Mouse (Mus musculus) stomach, embryonic 16.5 days (tissue): Measurements from ENCODE around the gene Dnlz. TPM values are rescaled to one million over a fixed set of nuclear protein-coding genes. Genes with fewer than 3 reads are reported as not detected.
"Not testable (repeated sequence)": the region's sequence is repeated elsewhere in the genome, so short reads cannot be mapped to it uniquely, and the experiment has no call there.

Experiments
- ATAC-seq: fragments of 200-750 bp; cut with Nextera tagmentation; 2 replicates; pipeline ENCODE4 v1.8.0; 2017; ENCODE audit warnings: moderate number of reproducible peaks, moderate TSS enrichment; ENCODE audit not compliant: insufficient read depth, low FRiP score
- H3K27ac ChIP-seq: fragments of 300-500 bp; sonication (generic); 2 replicates; pipeline ENCODE4 v1.5.1; 2014; ENCODE audit warnings: low read length
- H3K27me3 ChIP-seq: fragments of 300-500 bp; sonication (generic); 2 replicates; pipeline ENCODE4 v1.6.1; 2014; ENCODE audit warnings: low read length, control low read depth, mixed read lengths; ENCODE audit not compliant: control insufficient read depth, insufficient read depth
- H3K36me3 ChIP-seq: fragments of 300-500 bp; sonication (generic); 2 replicates; pipeline ENCODE4 v1.6.1; 2014; ENCODE audit warnings: low read length; ENCODE audit not compliant: control insufficient read depth, insufficient read depth
- H3K4me1 ChIP-seq: fragments of 300-500 bp; sonication (generic); 2 replicates; pipeline ENCODE4 v1.6.1; 2014; ENCODE audit warnings: low read length, control low read depth, mixed read lengths; ENCODE audit not compliant: control insufficient read depth, insufficient read depth
- H3K4me2 ChIP-seq: fragments of 300-500 bp; sonication (generic); 2 replicates; pipeline ENCODE4 v1.6.1; 2014; ENCODE audit warnings: low read depth, low read length, mixed read lengths
- H3K4me3 ChIP-seq: fragments of 300-500 bp; sonication (generic); replicated peaks from 2 replicates; pipeline ENCODE4 v1.5.1; 2014; ENCODE audit warnings: mild to moderate bottlenecking, low read length
- H3K9ac ChIP-seq: fragments of 300-500 bp; sonication (generic); 2 replicates; pipeline ENCODE4 v1.6.1; 2014; ENCODE audit warnings: low read length
- H3K9me3 ChIP-seq: fragments of 300-500 bp; sonication (generic); replicated peaks from 2 replicates; pipeline ENCODE4 v1.6.1; 2016; ENCODE audit warnings: low read length, control low read depth; ENCODE audit not compliant: control insufficient read depth
- WGBS: fragments of 180-500 bp; shearing (Covaris S2); extraction: QIAGEN DNeasy Blood & Tissue Kit; methylation state at CpG from one replicate; pipeline ENCODE4 v1.1.7; 2014; 5-methylcytosine and 5-hydroxymethylcytosine counted together
- polyA plus RNA-seq: library from polyadenylated mRNA; unstranded; fragments of >200 nt; fragmentation: Nextera tagmentation; extraction: Ambion mirVana; gene quantifications from 2 replicates; pipeline ENCODE4 v1.2.1, GENCODE M21; 2015

Dnlz gene
- polyA plus RNA-seq, 1 experiment from 2014 or later = 20.5 TPM

DNA sequence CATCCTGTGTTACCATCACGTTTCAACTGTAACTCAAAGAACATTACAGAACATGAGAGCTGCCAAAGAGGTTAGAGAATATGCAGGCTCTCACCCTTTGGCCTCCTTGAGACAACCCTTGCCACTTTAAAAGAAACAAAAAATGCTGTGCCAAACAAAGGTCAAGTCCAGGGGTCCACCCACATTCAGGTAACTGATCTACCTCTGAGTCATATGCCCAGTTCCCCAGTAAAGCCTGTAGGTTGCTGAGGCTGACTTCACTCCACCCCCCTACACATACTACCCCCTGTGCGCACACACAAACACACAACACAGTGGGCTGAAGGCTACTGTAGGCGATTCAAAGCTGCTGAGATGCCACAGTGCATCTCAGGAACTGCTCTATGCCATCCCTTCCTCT is 35.8 kb upstream of the Dnlz start:
- WGBS = 82% methylated on average over 3 of the region's 3 CpGs
- no peak for ATAC-seq
- H3K36me3 ChIP-seq = peaks cover 16% of the 10 kb centered on the region; the same call in 1 of the 2 replicates

DNA sequence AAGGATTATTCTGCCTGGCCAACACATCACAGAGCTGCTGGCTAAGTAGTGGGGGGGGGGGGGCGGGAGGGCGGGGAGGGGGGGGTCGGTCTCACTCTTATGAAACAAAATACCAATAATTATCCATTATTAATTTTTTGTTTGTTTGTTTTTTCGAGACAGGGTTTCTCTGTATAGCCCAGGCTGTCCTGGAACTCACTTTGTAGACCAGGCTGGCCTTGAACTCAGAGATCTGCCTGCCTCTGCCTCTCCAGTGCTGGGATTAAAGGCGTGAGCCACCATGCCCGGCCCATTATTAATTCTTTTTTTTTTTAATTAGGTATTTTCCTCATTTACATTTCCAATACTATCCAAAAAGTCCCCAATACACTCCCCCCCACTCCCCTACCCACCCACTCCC is 29.0 kb upstream of the Dnlz start:
- not testable (repeated sequence) for H3K27ac ChIP-seq, H3K4me1 ChIP-seq, H3K27me3 ChIP-seq, H3K36me3 ChIP-seq, ATAC-seq, H3K9me3 ChIP-seq
- H3K9ac ChIP-seq = peak overlapping the region; percentile 86
- 31% methylated on average over 6 of the region's 6 CpGs for WGBS
- H3K4me2 ChIP-seq = peak overlapping the region; percentile 93
- H3K4me3 ChIP-seq = peak overlapping the region; percentile 87

More for the DNA sequence above, 35.8 kb upstream of the Dnlz start:
- peak overlapping the region; percentile 83 for H3K4me2 ChIP-seq
- H3K9ac ChIP-seq = no peak overlapping the region
- no peaks in the 10 kb centered on the region for H3K27me3 ChIP-seq
- H3K4me3 ChIP-seq = 0 out of 2 replicates have a peak overlapping the region, but pooled peaks have one; percentile 94
- H3K4me1 ChIP-seq = peaks cover 14% of the 10 kb centered on the region
- H3K27ac ChIP-seq = no peak overlapping the region
- no peaks in the 10 kb centered on the region for H3K9me3 ChIP-seq

DNA sequence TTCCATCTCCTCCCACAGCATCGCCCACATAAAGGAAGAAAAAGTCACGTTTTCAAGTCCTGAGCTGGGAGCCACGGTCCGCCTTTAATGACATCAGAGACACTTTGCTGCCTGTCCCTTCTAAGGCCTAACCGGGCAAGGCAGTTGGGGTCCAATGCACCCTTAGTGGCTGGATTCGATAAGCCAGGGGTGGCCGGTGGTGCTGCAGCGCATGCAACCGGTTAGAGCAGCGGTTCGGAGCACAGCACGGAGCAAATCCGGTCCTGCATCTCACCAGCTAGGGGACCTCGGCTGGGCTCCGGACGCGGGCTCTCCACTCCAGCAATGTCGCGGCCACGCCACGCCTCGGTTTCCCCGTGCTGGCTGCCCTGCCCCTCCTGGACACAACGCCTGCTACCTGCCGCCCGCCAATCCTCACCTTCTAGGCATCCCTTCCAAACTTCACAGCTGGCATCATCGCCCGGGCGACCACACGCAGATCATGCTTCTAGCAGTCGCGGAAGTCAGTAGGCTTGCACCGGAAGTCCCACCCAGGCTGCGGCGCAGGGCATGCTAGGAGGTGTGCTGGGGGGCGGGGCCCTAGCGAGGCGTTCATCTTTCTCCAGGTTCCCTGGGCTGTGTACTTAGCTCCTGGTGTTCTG is 28.3 kb upstream of the Dnlz start, which contains the start of gene Snapc4:
Snapc4 (minus strand) TSS at position 523 of the 641 bp plus-strand sequence.
- Histone ChIP-seq H3K27ac (peak within 1 kb of the TSS; percentile 47; the same call in 1 of the 2 replicates), H3K4me1 (no peaks in the 10 kb centered on the region; the same call in 1 of the 2 replicates), H3K9ac (peak within 1 kb of the TSS; percentile 86), H3K9me3 (no peaks in the 10 kb centered on the region), H3K36me3 (0 out of 2 replicates have a peak, but pooled peaks cover 9% of the 10 kb centered on the region), H3K4me3 (peak within 1 kb of the TSS; percentile 87), H3K27me3 (no peaks in the 10 kb centered on the region), H3K4me2 (peak within 1 kb of the TSS; percentile 93)
- WGBS = under 1% methylated on average over 38 of the region's 38 CpGs
- ATAC-seq = peak; percentile 95

DNA sequence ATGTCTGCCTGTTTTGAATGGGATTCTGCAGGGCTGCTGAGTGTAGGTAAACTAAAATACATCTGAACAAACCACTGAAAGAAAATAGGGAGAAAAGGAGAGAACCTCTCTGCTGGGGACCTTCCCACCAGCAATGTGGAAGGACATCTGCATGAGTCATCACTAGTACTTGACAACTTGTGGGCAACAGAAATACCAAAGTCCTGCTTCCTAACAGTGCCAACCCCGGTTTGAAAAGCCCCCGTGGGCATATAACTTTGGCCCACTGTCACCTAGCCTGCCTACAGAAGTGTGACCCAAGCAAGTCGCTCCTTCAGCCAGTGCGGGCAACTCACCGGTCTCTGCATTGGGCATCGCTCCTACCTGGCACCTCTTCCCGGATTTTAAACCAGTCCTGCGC is 20.5 kb upstream of the Dnlz start:
- Histone ChIP-seq H3K27me3 (no peaks in the 10 kb centered on the region), H3K9me3 (no peaks in the 10 kb centered on the region), H3K4me3 (no peak overlapping the region), H3K36me3 (peaks cover 41% of the 10 kb centered on the region), H3K27ac (no peak overlapping the region), H3K9ac (no peak overlapping the region), H3K4me2 (no peak overlapping the region), H3K4me1 (no peaks in the 10 kb centered on the region)
- WGBS = 96% methylated on average over 8 of the region's 8 CpGs
- ATAC-seq = no peak

DNA sequence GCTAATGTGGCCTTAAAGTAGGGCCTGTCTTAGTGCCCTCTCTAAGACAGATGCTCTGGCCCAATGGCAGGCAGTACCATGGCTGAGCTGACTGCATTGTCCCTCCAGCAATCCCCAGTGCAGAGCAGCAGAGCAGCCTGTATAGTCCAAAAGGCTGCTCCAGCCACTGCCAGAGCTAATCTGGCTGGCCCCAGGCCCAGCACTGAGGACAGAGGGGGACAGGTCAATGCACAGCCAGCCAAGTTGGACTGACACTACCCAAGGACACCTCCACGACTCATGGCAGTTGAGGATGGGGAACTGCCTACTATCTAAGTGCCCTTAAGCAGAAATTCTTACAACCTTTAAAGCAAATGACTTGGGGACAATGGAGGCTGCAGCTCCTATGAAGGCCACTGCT is 16.7 kb upstream of the Dnlz start:
- no peaks in the 10 kb centered on the region for H3K27me3 ChIP-seq
- H3K36me3 ChIP-seq = peaks cover 36% of the 10 kb centered on the region

DNA sequence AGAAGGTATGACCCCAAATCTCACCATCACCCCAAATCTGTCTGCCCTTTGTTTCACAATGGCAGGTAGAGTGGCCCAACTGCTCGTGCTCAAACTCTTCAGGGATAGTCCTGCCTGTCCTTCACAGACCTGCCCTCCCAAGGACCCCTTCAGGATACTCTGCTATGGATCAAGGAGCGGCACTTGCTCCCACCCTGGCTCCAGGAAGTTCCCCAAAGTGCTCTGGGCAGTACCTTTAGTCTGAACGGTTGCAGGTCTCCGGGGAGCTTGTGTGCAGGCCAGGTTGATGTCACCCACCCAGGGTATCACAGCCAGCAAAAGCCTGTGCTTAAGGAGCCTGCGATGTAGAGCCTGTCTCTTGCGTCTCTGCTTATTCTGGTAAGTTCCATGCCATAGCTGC is 16.0 kb upstream of the Dnlz start:
- H3K27me3 ChIP-seq = no peaks in the 10 kb centered on the region
- no peak overlapping the region for H3K4me3 ChIP-seq
- WGBS = 91% methylated on average over 6 of the region's 6 CpGs
- H3K9me3 ChIP-seq = no peaks in the 10 kb centered on the region
- H3K4me2 ChIP-seq = no peak overlapping the region
- no peak overlapping the region for H3K27ac ChIP-seq
- no peak overlapping the region for H3K9ac ChIP-seq
- H3K36me3 ChIP-seq = peaks cover 36% of the 10 kb centered on the region
- ATAC-seq = no peak
- H3K4me1 ChIP-seq = peaks cover 6% of the 10 kb centered on the region; the same call in 1 of the 2 replicates

More for the DNA sequence above, 16.7 kb upstream of the Dnlz start:
- Histone ChIP-seq H3K4me3 (no peak overlapping the region), H3K9me3 (no peaks in the 10 kb centered on the region), H3K9ac (no peak overlapping the region), H3K4me1 (peaks cover 6% of the 10 kb centered on the region; the same call in 1 of the 2 replicates), H3K4me2 (no peak overlapping the region), H3K27ac (no peak overlapping the region)
- WGBS = 82% methylated on average over 1 of the region's 1 CpGs
- ATAC-seq = no peak

DNA sequence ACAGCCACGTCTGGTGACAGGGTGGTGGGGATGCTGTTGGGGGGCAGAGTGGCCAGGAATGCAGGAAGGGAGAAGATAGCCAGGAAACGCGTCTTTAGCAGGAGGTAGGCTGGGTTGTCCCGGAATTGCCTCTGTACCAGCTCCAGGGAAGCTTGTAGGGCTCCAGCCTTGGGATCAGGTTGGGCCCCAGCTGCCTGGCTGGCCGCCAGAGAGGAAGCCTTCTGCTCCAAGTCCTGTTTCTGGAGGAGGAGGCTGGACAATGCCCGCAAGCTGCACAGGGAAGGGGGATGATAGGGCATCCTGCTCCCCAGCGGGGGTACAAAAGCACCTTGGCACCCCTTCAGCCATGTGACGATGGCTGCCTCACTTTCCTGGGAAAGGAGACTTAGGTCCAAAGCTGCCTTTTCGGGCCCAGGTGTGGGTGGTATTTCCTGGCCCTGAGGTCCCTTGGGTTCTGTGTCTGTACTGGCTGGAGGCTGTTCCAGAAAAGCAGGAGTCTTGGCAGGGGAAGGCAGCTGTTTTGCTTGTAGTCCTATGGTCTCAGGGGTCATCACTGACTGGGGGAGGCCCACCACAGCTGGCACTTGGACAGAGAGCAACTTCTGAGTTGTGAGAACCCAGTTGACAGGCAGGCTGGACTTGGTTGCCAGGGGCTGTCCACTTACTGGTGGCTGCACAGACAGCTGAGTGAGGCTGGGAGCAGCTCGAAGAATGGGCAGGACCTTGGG is 13.0 kb upstream of the Dnlz start:
- Histone ChIP-seq H3K9me3 (no peaks in the 10 kb centered on the region), H3K4me1 (peaks cover 6% of the 10 kb centered on the region; the same call in 1 of the 2 replicates), H3K4me3 (no peak overlapping the region), H3K27ac (peak overlapping the region; percentile 50; the same call in 1 of the 2 replicates), H3K9ac (peak overlapping the region; percentile 28; the same call in 1 of the 2 replicates), H3K4me2 (no peak overlapping the region), H3K27me3 (no peaks in the 10 kb centered on the region), H3K36me3 (peaks cover 28% of the 10 kb centered on the region; the same call in 1 of the 2 replicates)
- WGBS = 72% methylated on average over 10 of the region's 10 CpGs
- ATAC-seq = no peak; the same call in 1 of the 2 replicates

DNA sequence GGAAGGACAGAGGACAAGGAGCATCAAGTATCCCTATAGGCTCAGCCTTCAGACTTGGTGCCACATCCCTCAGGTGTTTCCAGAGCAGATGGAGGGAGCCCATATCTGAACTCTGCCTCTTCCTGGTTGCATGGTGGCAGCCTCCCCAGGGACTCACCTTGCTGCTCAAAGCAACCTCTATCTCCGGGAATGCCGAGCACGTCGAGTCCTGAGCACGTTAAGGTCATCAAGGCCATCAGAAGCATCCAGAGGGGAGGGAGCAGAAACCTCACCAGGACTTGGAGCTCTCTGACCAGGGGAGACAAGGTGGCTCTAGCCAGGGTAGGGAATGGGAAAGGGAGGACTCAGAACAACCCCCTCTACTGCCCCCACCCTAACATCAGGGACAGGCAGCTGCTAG is 11.6 kb upstream of the Dnlz start:
- Histone ChIP-seq H3K9ac (no peak overlapping the region), H3K27ac (no peak overlapping the region)
- WGBS = 53% methylated on average over 5 of the region's 5 CpGs

DNA sequence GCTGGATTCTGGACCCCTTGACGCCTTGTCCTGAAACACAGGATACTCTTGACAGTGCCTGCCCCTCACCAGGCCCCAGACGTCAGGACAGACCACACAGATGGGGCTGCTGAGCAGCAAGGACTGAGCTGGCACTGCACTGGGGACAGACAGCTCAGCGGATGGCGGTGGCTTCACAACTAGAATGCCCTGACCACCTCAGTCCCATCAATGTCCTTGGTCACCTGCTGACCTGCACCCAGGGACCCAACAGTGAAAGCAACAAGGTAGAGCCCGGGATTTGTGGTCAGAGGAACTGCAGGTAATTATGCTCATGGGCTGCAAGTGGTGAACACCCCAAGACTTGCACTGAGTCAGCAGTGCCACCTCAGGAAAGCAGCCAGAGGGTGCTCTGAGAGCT is 11.1 kb upstream of the Dnlz start:
- Histone ChIP-seq H3K9me3 (no peaks in the 10 kb centered on the region), H3K4me2 (no peak overlapping the region), H3K4me3 (no peak overlapping the region), H3K27ac (no peak overlapping the region), H3K9ac (no peak overlapping the region), H3K4me1 (peaks cover 6% of the 10 kb centered on the region; the same call in 1 of the 2 replicates), H3K36me3 (peaks cover 16% of the 10 kb centered on the region; the same call in 1 of the 2 replicates), H3K27me3 (no peaks in the 10 kb centered on the region)
- no peak for ATAC-seq
- WGBS = 86% methylated on average over 5 of the region's 5 CpGs

More for the DNA sequence above, 11.6 kb upstream of the Dnlz start:
- no peak for ATAC-seq
- Histone ChIP-seq H3K4me2 (no peak overlapping the region), H3K27me3 (no peaks in the 10 kb centered on the region), H3K4me1 (peaks cover 6% of the 10 kb centered on the region; the same call in 1 of the 2 replicates), H3K9me3 (no peaks in the 10 kb centered on the region), H3K4me3 (no peak overlapping the region), H3K36me3 (peaks cover 21% of the 10 kb centered on the region; the same call in 1 of the 2 replicates)
